Mouse (Mus musculus) midbrain, postnatal 0 days (tissue): ENCODE results near the gene Lgr6. TPM values are rescaled to one million over a fixed set of nuclear protein-coding genes. Genes with fewer than 3 reads are reported as not detected.

Experiments
- ATAC-seq: fragments of 200-750 bp; cut with Nextera tagmentation; 2 replicates; pipeline ENCODE4 v1.8.0; 2017; ENCODE audit warnings: moderate number of reproducible peaks, mild to moderate bottlenecking, moderate TSS enrichment, moderate library complexity; ENCODE audit not compliant: low FRiP score
- DNase-seq: peaks from one replicate; pipeline ENCODE4 v3.0.0-alpha.2; 2015; ENCODE audit warnings: low spot score
- H3K27ac ChIP-seq: fragments of 300-500 bp; sonication (generic); 2 replicates; pipeline ENCODE4 v1.5.1; 2014; ENCODE audit warnings: low read depth, mild to moderate bottlenecking, low read length, mixed read lengths
- H3K27me3 ChIP-seq: fragments of 300-500 bp; sonication (generic); 2 replicates; pipeline ENCODE4 v1.6.1; 2014; ENCODE audit warnings: low read length, control low read depth, mixed read lengths; ENCODE audit not compliant: insufficient read depth
- H3K36me3 ChIP-seq: fragments of 300-500 bp; sonication (generic); 2 replicates; pipeline ENCODE4 v1.6.1; 2014; ENCODE audit warnings: low read length, control low read depth, mixed read lengths; ENCODE audit not compliant: insufficient read depth
- H3K4me1 ChIP-seq: fragments of 300-500 bp; sonication (generic); 2 replicates; pipeline ENCODE4 v1.6.1; 2014; ENCODE audit warnings: mild to moderate bottlenecking, control low read depth, antibody characterized with exemption, low read length, mixed read lengths; ENCODE audit not compliant: insufficient read depth
- H3K4me2 ChIP-seq: fragments of 300-500 bp; sonication (generic); 2 replicates; pipeline ENCODE4 v1.6.1; 2014; ENCODE audit warnings: low read depth, mild to moderate bottlenecking, low read length, mixed read lengths; ENCODE audit not compliant: poor library complexity, severe bottlenecking
- H3K4me3 ChIP-seq: fragments of 300-500 bp; sonication (generic); 2 replicates; pipeline ENCODE4 v1.5.1; 2014; ENCODE audit warnings: low read depth, mild to moderate bottlenecking, low read length, moderate library complexity
- H3K9ac ChIP-seq: fragments of 300-500 bp; sonication (generic); replicated peaks from 2 replicates; pipeline ENCODE4 v1.6.1; 2014; ENCODE audit warnings: mild to moderate bottlenecking, low read length, moderate library complexity, mixed read lengths; ENCODE audit not compliant: poor library complexity, severe bottlenecking
- H3K9me3 ChIP-seq: fragments of 300-500 bp; sonication (generic); 2 replicates; pipeline ENCODE4 v1.6.1; 2016; ENCODE audit warnings: low read length, control low read depth
- CTCF ChIP-seq: IDR thresholded peaks from 2 replicates; pipeline ENCODE4 v1.5.1; 2016; ENCODE audit warnings: antibody characterized with exemption, mild to moderate bottlenecking
- WGBS: fragments of 180-500 bp; shearing (Covaris S2); extraction: QIAGEN DNeasy Blood & Tissue Kit; methylation state at CpG from one replicate; pipeline ENCODE4 v1.1.7; 2014; 5-methylcytosine and 5-hydroxymethylcytosine counted together
- polyA plus RNA-seq: library from polyadenylated mRNA; unstranded; fragments of >200 nt; fragmentation: Nextera tagmentation; extraction: Ambion mirVana; gene quantifications from 2 replicates; pipeline ENCODE4 v1.2.1, GENCODE M21; 2015
- total RNA-seq: library from RNA; depleted of rRNA; stranded (reverse); fragments of >200 nt; gene quantifications from 2 replicates; pipeline ENCODE4 v1.2.3, GENCODE M21; 2014

Lgr6 gene
- total and polyA plus RNA-seq, 2 experiments from 2014 or later: 1.9 to 3.8 TPM

GRCm38 (mm10) chr1:135069841-135070240, 35.2 kb downstream of the Lgr6 start:
- no peaks in the 10 kb centered on the region for H3K9me3 ChIP-seq
- ATAC-seq (no peak), DNase-seq (no peak)
- H3K27me3 ChIP-seq: no peaks in the 10 kb centered on the region
- no peak overlapping the region for H3K4me3 ChIP-seq
- H3K27ac ChIP-seq: no peak overlapping the region
- H3K36me3 ChIP-seq: no peaks in the 10 kb centered on the region
- TF ChIP-seq CTCF: no peak
- no peaks in the 10 kb centered on the region for H3K4me1 ChIP-seq
- no peak overlapping the region for H3K9ac ChIP-seq
- WGBS: 67% methylated on average over 8 of the region's 8 CpGs
- no peak overlapping the region for H3K4me2 ChIP-seq

- DNase-seq (no peak), ATAC-seq (no peak)
- Histone ChIP-seq H3K9me3 (no peaks in the 10 kb centered on the region), H3K4me3 (no peak overlapping the region), H3K27me3 (no peaks in the 10 kb centered on the region), H3K27ac (no peak overlapping the region), H3K4me2 (no peak overlapping the region), H3K9ac (no peak overlapping the region), H3K4me1 (no peaks in the 10 kb centered on the region), H3K36me3 (no peaks in the 10 kb centered on the region)
- TF ChIP-seq CTCF: peak; percentile 27; the same call in 1 of the 2 replicates
- WGBS: 100% methylated on average over 2 of the region's 2 CpGs
Measured at GRCm38 (mm10) chr1:135064525-135064924, 40.6 kb downstream of the Lgr6 start.

DNA sequence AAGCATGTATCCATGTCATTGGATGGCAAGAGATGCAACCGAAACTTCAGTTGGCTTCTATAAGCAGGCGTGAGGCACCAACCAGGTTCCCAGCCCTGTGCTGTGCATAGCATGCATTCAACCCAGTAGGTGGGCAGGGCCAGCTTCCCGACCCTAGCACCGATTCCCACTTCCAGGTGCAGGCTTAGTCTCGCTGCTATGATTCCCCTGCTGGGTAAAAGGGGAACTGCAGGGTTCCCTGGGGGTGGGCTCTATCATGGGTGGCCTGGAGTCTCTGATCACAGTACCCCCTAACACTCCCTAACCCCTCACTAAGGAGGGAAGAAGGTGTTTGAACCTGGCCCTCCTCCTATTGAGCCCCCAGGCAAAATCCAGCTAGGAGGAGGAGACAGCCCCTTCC, 42.1 kb downstream of the Lgr6 start:
- WGBS: 72% methylated on average over 5 of the region's 5 CpGs
- no peaks in the 10 kb centered on the region for H3K4me1 ChIP-seq
- no peak overlapping the region for H3K4me2 ChIP-seq
- no peak overlapping the region for H3K9ac ChIP-seq
- no peak for TF ChIP-seq CTCF
- H3K4me3 ChIP-seq: no peak overlapping the region
- ATAC-seq: no peak
- no peak for DNase-seq
- H3K9me3 ChIP-seq: no peaks in the 10 kb centered on the region
- no peak overlapping the region for H3K27ac ChIP-seq
- 0 out of 2 replicates have a peak, but pooled peaks cover 2% of the 10 kb centered on the region for H3K27me3 ChIP-seq
- H3K36me3 ChIP-seq: no peaks in the 10 kb centered on the region

- no peaks in the 10 kb centered on the region for H3K9me3 ChIP-seq
- no peak for TF ChIP-seq CTCF
- no peak for DNase-seq
- H3K27ac ChIP-seq: no peak overlapping the region
- 0 out of 2 replicates have a peak, but pooled peaks cover 2% of the 10 kb centered on the region for H3K27me3 ChIP-seq
- H3K9ac ChIP-seq: no peak overlapping the region
- H3K4me2 ChIP-seq: no peak overlapping the region
- H3K4me1 ChIP-seq: no peaks in the 10 kb centered on the region
- no peak for ATAC-seq
- WGBS: 92% methylated on average over 6 of the region's 6 CpGs
- H3K4me3 ChIP-seq: no peak overlapping the region
- H3K36me3 ChIP-seq: no peaks in the 10 kb centered on the region
Measured at GRCm38 (mm10) chr1:135061300-135061699, 43.8 kb downstream of the Lgr6 start.

- no peak for DNase-seq
- 74% methylated on average over 6 of the region's 6 CpGs for WGBS
- no peak for ATAC-seq
- H3K4me3 ChIP-seq: no peak overlapping the region
- TF ChIP-seq CTCF: no peak
- no peak overlapping the region for H3K4me2 ChIP-seq
- H3K4me1 ChIP-seq: no peaks in the 10 kb centered on the region
- H3K9ac ChIP-seq: no peak overlapping the region
- no peaks in the 10 kb centered on the region for H3K9me3 ChIP-seq
- H3K36me3 ChIP-seq: no peaks in the 10 kb centered on the region
- H3K27ac ChIP-seq: no peak overlapping the region
- 0 out of 2 replicates have a peak, but pooled peaks cover 2% of the 10 kb centered on the region for H3K27me3 ChIP-seq
Measured at GRCm38 (mm10) chr1:135060174-135060573, 44.9 kb downstream of the Lgr6 start.

DNA sequence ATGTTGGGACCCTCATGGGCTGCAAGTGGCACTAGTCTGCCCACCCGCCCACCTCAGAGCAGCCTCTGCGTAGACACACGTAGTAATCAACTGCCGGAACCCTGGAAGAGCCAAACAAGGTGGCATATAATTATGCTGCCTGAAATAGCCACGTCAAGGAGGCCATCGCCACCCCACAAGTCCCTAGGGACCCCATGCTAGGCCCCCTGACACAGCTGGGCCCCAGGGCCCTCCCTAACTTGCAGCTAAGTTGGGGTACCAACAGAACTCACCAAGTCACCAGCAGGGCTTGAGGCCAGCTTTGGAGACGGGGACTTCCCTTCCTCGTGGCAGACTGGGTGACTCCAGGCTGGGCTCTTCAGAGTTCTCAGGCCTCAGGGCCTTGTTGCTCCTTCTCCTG, 48.2 kb downstream of the Lgr6 start:
- Histone ChIP-seq H3K9ac (no peak overlapping the region), H3K9me3 (no peaks in the 10 kb centered on the region), H3K4me2 (no peak overlapping the region), H3K27ac (no peak overlapping the region), H3K36me3 (no peaks in the 10 kb centered on the region), H3K4me3 (no peak overlapping the region), H3K27me3 (0 out of 2 replicates have a peak, but pooled peaks cover 2% of the 10 kb centered on the region), H3K4me1 (no peaks in the 10 kb centered on the region)
- WGBS: 87% methylated on average over 8 of the region's 8 CpGs
- no peak for TF ChIP-seq CTCF
- ATAC-seq (no peak), DNase-seq (no peak)
